Mouse (Mus musculus) kidney, embryonic 16.5 days (tissue): ENCODE data around the gene Gm20388. TPM values are rescaled to one million over a fixed set of nuclear protein-coding genes. Genes with fewer than 3 reads are reported as not detected.

Experiments used
- ATAC-seq: fragments of 200-750 bp; cut with Nextera tagmentation; 2 replicates; pipeline ENCODE4 v1.8.0; 2017; ENCODE audit warnings: moderate TSS enrichment; ENCODE audit not compliant: low FRiP score, low TSS enrichment
- H3K27ac ChIP-seq: fragments of 300-500 bp; sonication (generic); 2 replicates; pipeline ENCODE4 v1.5.1; 2014; ENCODE audit warnings: low read length
- H3K27me3 ChIP-seq: fragments of 300-500 bp; sonication (generic); 2 replicates; pipeline ENCODE4 v1.6.1; 2014; ENCODE audit warnings: low read length, control low read depth, mixed read lengths; ENCODE audit not compliant: insufficient read depth
- H3K36me3 ChIP-seq: fragments of 300-500 bp; sonication (generic); 2 replicates; pipeline ENCODE4 v1.6.1; 2014; ENCODE audit warnings: low read length, control low read depth, mixed read lengths; ENCODE audit not compliant: insufficient read depth
- H3K4me1 ChIP-seq: fragments of 300-500 bp; sonication (generic); 2 replicates; pipeline ENCODE4 v1.6.1; 2014; ENCODE audit warnings: low read length, control low read depth, mixed read lengths; ENCODE audit not compliant: insufficient read depth
- H3K4me2 ChIP-seq: fragments of 300-500 bp; sonication (generic); replicated peaks from 2 replicates; pipeline ENCODE4 v1.6.1; 2014; ENCODE audit warnings: low read depth, low read length
- H3K4me3 ChIP-seq: fragments of 300-500 bp; sonication (generic); 2 replicates; pipeline ENCODE4 v1.5.1; 2014; ENCODE audit warnings: mild to moderate bottlenecking, low read length
- H3K9ac ChIP-seq: fragments of 300-500 bp; sonication (generic); replicated peaks from 2 replicates; pipeline ENCODE4 v1.6.1; 2014; ENCODE audit warnings: low read length
- H3K9me3 ChIP-seq: fragments of 300-500 bp; sonication (generic); 2 replicates; pipeline ENCODE4 v1.6.1; 2016; ENCODE audit warnings: low read length, control low read depth
- WGBS: fragments of 180-500 bp; shearing (Covaris S2); extraction: QIAGEN DNeasy Blood & Tissue Kit; methylation state at CpG from one replicate; pipeline ENCODE4 v1.1.7; 2014; 5-methylcytosine and 5-hydroxymethylcytosine counted together
- polyA plus RNA-seq: library from polyadenylated mRNA; unstranded; fragments of >200 nt; fragmentation: Nextera tagmentation; extraction: Ambion mirVana; gene quantifications from 2 replicates; pipeline ENCODE4 v1.2.1, GENCODE M21; 2015

Gm20388 gene
- polyA plus RNA-seq, 1 experiment from 2014 or later: 7.7 TPM

GRCm38 (mm10) chr8:123333864-123334263 is 3423.2 kb downstream of the Gm20388 start:
- Histone ChIP-seq H3K4me2 (peak overlapping the region; percentile 20; the same call in 1 of the 2 replicates), H3K4me1 (peaks cover 16% of the 10 kb centered on the region)

GRCm38 (mm10) chr8:123334467-123334866 is 3423.8 kb downstream of the Gm20388 start:
- Histone ChIP-seq H3K4me3 (no peak overlapping the region), H3K4me1 (peaks cover 16% of the 10 kb centered on the region), H3K4me2 (peak overlapping the region; percentile 20; the same call in 1 of the 2 replicates), H3K27ac (no peak overlapping the region), H3K27me3 (0 out of 2 replicates have a peak, but pooled peaks cover 3% of the 10 kb centered on the region), H3K9me3 (no peaks in the 10 kb centered on the region), H3K36me3 (no peaks in the 10 kb centered on the region), H3K9ac (no peak overlapping the region)
- ATAC-seq: no peak
- 11% methylated on average over 1 of the region's 1 CpGs for WGBS

More at GRCm38 (mm10) chr8:123333864-123334263, 3423.2 kb downstream of the Gm20388 start:
- Histone ChIP-seq H3K9ac (no peak overlapping the region), H3K27me3 (0 out of 2 replicates have a peak, but pooled peaks cover 3% of the 10 kb centered on the region), H3K27ac (no peak overlapping the region), H3K36me3 (no peaks in the 10 kb centered on the region), H3K4me3 (peak overlapping the region; percentile 9; the same call in 1 of the 2 replicates), H3K9me3 (no peaks in the 10 kb centered on the region)
- 8% methylated on average over 7 of the region's 7 CpGs for WGBS
- no peak for ATAC-seq

- 87% methylated on average over 3 of the region's 3 CpGs for WGBS
- Histone ChIP-seq H3K4me3 (no peak overlapping the region), H3K4me2 (no peak overlapping the region), H3K4me1 (peaks cover 11% of the 10 kb centered on the region), H3K27me3 (0 out of 2 replicates have a peak, but pooled peaks cover 3% of the 10 kb centered on the region), H3K27ac (no peak overlapping the region), H3K9ac (no peak overlapping the region), H3K36me3 (no peaks in the 10 kb centered on the region), H3K9me3 (peaks cover 4% of the 10 kb centered on the region; the same call in 1 of the 2 replicates)
- no peak for ATAC-seq
Observed at GRCm38 (mm10) chr8:123337475-123337874, 3426.8 kb downstream of the Gm20388 start.

GRCm38 (mm10) chr8:123340071-123340470 is 3429.4 kb downstream of the Gm20388 start:
- Histone ChIP-seq H3K4me2 (no peak overlapping the region), H3K36me3 (no peaks in the 10 kb centered on the region), H3K4me3 (no peak overlapping the region), H3K27ac (no peak overlapping the region), H3K9ac (no peak overlapping the region), H3K27me3 (no peaks in the 10 kb centered on the region), H3K4me1 (peaks cover 13% of the 10 kb centered on the region), H3K9me3 (peaks cover 4% of the 10 kb centered on the region; the same call in 1 of the 2 replicates)
- WGBS: 92% methylated on average over 4 of the region's 4 CpGs
- ATAC-seq: no peak

GRCm38 (mm10) chr8:123341040-123342015 is 3430.7 kb downstream of the Gm20388 start:
- no peak overlapping the region for H3K4me3 ChIP-seq
- peaks cover 13% of the 10 kb centered on the region for H3K4me1 ChIP-seq
- no peak overlapping the region for H3K4me2 ChIP-seq
- no peak for ATAC-seq
- 70% methylated on average over 27 of the region's 27 CpGs for WGBS
- H3K9ac ChIP-seq: no peak overlapping the region
- H3K27ac ChIP-seq: no peak overlapping the region
- peaks cover 4% of the 10 kb centered on the region; the same call in 1 of the 2 replicates for H3K9me3 ChIP-seq
- no peaks in the 10 kb centered on the region for H3K36me3 ChIP-seq
- no peaks in the 10 kb centered on the region for H3K27me3 ChIP-seq

GRCm38 (mm10) chr8:123342253-123342652 is 3431.6 kb downstream of the Gm20388 start:
- Histone ChIP-seq H3K36me3 (no peaks in the 10 kb centered on the region), H3K27ac (no peak overlapping the region), H3K4me1 (peaks cover 20% of the 10 kb centered on the region), H3K27me3 (no peaks in the 10 kb centered on the region), H3K9me3 (peaks cover 4% of the 10 kb centered on the region; the same call in 1 of the 2 replicates), H3K4me2 (no peak overlapping the region), H3K4me3 (no peak overlapping the region), H3K9ac (no peak overlapping the region)
- no peak for ATAC-seq
- WGBS: 63% methylated on average over 8 of the region's 8 CpGs

- 64% methylated on average over 7 of the region's 7 CpGs for WGBS
- Histone ChIP-seq H3K27ac (peak overlapping the region; percentile 28), H3K27me3 (no peaks in the 10 kb centered on the region), H3K9ac (no peak overlapping the region), H3K4me3 (no peak overlapping the region), H3K4me2 (no peak overlapping the region), H3K4me1 (peaks cover 25% of the 10 kb centered on the region), H3K36me3 (no peaks in the 10 kb centered on the region), H3K9me3 (peaks cover 4% of the 10 kb centered on the region; the same call in 1 of the 2 replicates)
- ATAC-seq: no peak
Observed at GRCm38 (mm10) chr8:123342911-123343310, 3432.3 kb downstream of the Gm20388 start.

- Histone ChIP-seq H3K4me3 (no peak overlapping the region), H3K9ac (no peak overlapping the region), H3K36me3 (no peaks in the 10 kb centered on the region), H3K9me3 (peaks cover 4% of the 10 kb centered on the region; the same call in 1 of the 2 replicates), H3K27me3 (no peaks in the 10 kb centered on the region), H3K27ac (peak overlapping the region; percentile 57), H3K4me1 (peaks cover 30% of the 10 kb centered on the region), H3K4me2 (no peak overlapping the region)
- ATAC-seq: 0 out of 2 replicates have a peak, but pooled peaks have one; percentile 12
- WGBS: 58% methylated on average over 12 of the region's 12 CpGs
Observed at GRCm38 (mm10) chr8:123343422-123343821, 3432.8 kb downstream of the Gm20388 start.

- Histone ChIP-seq H3K27ac (no peak overlapping the region), H3K27me3 (no peaks in the 10 kb centered on the region), H3K4me2 (no peak overlapping the region), H3K9ac (no peak overlapping the region), H3K4me3 (no peak overlapping the region), H3K36me3 (no peaks in the 10 kb centered on the region), H3K9me3 (peaks cover under 1% of the 10 kb centered on the region; the same call in 1 of the 2 replicates), H3K4me1 (peaks cover 44% of the 10 kb centered on the region)
- WGBS: 67% methylated on average over 8 of the region's 8 CpGs
- no peak for ATAC-seq
Observed at GRCm38 (mm10) chr8:123345135-123345534, 3434.5 kb downstream of the Gm20388 start.
